Mouse (Mus musculus): ENCODE data around the gene Mup16.
"Not testable (repeated sequence)": the region's sequence is repeated elsewhere in the genome, so short reads cannot be mapped to it uniquely, and the experiment has no call there.

Gene Mup16
- long read RNA-seq, experiment 1, result 0 reads
- long read RNA-seq, experiment 2, result 0 reads

DNA sequence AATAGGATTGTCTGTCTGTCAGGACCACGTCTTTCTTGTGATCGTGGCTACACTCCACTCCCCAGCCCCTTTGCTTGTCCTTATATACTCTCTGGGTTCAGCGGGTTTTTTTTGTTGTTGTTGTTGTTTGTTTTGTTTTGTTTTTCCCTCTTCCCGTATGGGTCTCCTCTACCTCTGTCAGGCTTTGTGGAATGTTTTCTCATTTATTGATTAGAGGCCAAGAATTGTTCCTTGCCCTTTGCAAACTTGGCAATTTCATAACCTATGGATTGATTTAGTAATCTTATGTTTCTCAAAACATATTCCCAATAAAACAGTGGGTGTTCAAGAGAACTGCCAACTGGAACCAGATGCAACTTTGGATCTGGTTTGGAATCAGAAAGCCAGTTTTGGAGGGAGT lies at the start of gene Mup16:
Mup16 (minus strand) TSS at position 101 of the 400 bp plus-strand sequence.
- intact Hi-C loops (cut with DNase I), result not testable (repeated sequence)

DNA sequence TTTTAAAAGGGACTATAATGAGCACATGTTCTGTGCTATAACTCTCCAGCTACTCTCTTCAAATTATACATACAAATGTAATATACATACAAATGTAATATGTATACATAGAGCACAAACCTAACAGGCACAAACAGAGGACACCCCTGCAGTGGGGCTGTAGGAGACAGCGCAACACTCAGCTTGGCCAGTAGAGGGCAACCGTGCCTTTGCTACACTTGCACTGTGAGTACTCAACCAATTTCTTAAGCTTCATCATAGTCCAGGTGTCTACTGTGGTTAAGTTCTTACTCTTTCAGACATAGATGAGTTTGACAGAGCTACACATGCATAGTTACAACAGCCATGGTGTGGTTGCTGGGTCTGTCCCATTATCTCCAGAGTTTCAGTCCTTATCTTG lies 36.6 kb upstream of the Mup16 start:
- intact Hi-C loops (cut with DNase I), result not testable (repeated sequence)
